Mouse (Mus musculus) lung, postnatal 0 days (tissue): ENCODE data around the gene Rora.

Source experiments
- CTCF ChIP-seq: IDR thresholded peaks from 2 replicates; pipeline ENCODE4 v1.5.1; 2016; ENCODE audit warnings: antibody characterized with exemption, mild to moderate bottlenecking
- EP300 ChIP-seq: IDR thresholded peaks from 2 replicates; pipeline ENCODE4 v1.6.1; 2016; ENCODE audit warnings: antibody characterized with exemption, mild to moderate bottlenecking, control low read depth

- no peak for TF ChIP-seq CTCF
- TF ChIP-seq EP300 = no peak
Measured at GRCm38 (mm10) chr9:68974517-68974916, 320.9 kb downstream of the Rora start.
